Mouse (Mus musculus) forebrain, embryonic 15.5 days (tissue): Measurements from ENCODE around the gene 1810055G02Rik. TPM values are rescaled to one million over a fixed set of nuclear protein-coding genes. Genes with fewer than 3 reads are reported as not detected.

Source experiments
- ATAC-seq: fragments of 200-750 bp; cut with Nextera tagmentation; replicated peaks from 2 replicates; pipeline ENCODE4 v1.8.0; 2017; ENCODE audit warnings: mild to moderate bottlenecking, moderate TSS enrichment, moderate library complexity
- H3K27ac ChIP-seq: fragments of 300-500 bp; sonication (generic); replicated peaks from 2 replicates; pipeline ENCODE4 v1.5.1; 2015; ENCODE audit warnings: mild to moderate bottlenecking, inconsistent platforms
- H3K27me3 ChIP-seq: fragments of 300-500 bp; sonication (generic); 2 replicates; pipeline ENCODE4 v1.6.1; 2015; ENCODE audit warnings: inconsistent platforms
- H3K36me3 ChIP-seq: fragments of 300-500 bp; sonication (generic); 2 replicates; pipeline ENCODE4 v1.6.1; 2015; ENCODE audit warnings: mild to moderate bottlenecking, inconsistent platforms
- H3K4me1 ChIP-seq: fragments of 300-500 bp; sonication (generic); 2 replicates; pipeline ENCODE4 v1.6.1; 2015; ENCODE audit warnings: inconsistent platforms
- H3K4me2 ChIP-seq: fragments of 300-500 bp; sonication (generic); replicated peaks from 2 replicates; pipeline ENCODE4 v1.6.1; 2015; ENCODE audit warnings: mild to moderate bottlenecking, inconsistent platforms
- H3K4me3 ChIP-seq: fragments of 300-500 bp; sonication (generic); 2 replicates; pipeline ENCODE4 v1.5.1; 2015; ENCODE audit warnings: mild to moderate bottlenecking, inconsistent platforms
- H3K9ac ChIP-seq: fragments of 300-500 bp; sonication (generic); replicated peaks from 2 replicates; pipeline ENCODE4 v1.6.1; 2015; ENCODE audit warnings: mild to moderate bottlenecking, inconsistent platforms
- H3K9me3 ChIP-seq: fragments of 300-500 bp; sonication (generic); 2 replicates; pipeline ENCODE4 v1.6.1; 2016; ENCODE audit warnings: inconsistent platforms
- WGBS: fragments of 180-500 bp; shearing (Covaris S2); methylation state at CpG from one replicate; pipeline ENCODE4 v1.1.7; 2015; ENCODE audit warnings: mixed read lengths; 5-methylcytosine and 5-hydroxymethylcytosine counted together
- polyA plus RNA-seq: library from polyadenylated mRNA; unstranded; fragments of >200 nt; fragmentation: Nextera tagmentation; extraction: Ambion mirVana; gene quantifications from 2 replicates; pipeline ENCODE4 v1.2.1, GENCODE M21; 2015

The 1810055G02Rik gene
- polyA plus RNA-seq: 31.3 and 35.1 TPM in 2 replicates

DNA sequence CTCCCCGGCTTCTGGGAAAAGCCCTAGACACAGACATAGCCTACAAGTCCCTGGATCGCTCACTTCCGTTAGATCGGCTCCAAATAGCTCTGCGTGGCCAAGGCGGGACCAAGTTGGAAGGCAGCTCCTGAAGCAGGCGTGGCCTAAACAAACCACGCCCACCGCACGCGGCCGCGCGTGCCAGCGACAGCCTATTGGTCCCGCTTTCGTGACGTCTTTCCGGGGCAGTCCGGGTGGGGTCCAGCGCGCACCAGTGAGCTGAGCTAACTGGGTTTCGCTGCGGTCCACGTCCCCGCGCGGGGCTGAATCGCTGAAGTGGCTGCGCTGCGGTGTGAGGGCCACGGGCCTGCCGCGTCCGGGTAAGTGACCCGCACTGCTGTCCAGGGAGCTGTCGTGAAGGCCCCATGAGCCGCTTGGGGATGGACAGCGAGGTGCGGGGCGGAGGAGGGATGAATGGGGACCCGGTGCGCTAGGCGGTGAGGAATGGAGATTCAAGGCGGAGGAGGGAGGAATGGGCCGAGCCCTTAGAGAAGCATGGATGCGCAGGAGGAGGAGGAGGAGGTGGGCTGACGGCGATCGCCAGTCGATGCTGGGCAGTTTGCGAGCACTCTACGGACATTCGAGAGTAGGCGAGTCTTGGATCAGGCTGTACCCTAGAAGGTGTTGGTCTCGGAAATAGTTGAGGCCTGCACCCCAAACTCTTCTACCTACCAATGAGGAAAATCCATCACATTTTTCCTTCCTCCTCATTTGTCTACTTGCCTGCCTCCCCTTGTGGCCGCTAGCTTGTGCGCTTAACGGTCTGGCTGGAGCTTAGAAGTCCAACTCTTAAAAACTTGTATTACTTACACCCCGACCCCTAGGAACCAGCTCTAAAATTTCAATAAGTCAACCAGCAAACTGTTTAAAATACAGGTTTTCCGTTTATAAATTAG, at the start of gene 1810055G02Rik:
Gene 1810055G02Rik, plus strand, starts transcription at position 216 of the 935 bp plus-strand sequence.
- peak within 1 kb of the TSS; percentile 93 for H3K9ac ChIP-seq
- peak within 1 kb of the TSS; percentile 97 for H3K4me3 ChIP-seq
- no peaks in the 10 kb centered on the region for H3K9me3 ChIP-seq
- no peaks in the 10 kb centered on the region for H3K36me3 ChIP-seq
- peak; percentile 97 for ATAC-seq
- peak within 1 kb of the TSS; percentile 72 for H3K4me2 ChIP-seq
- under 1% methylated on average over 61 of the region's 61 CpGs for WGBS
- H3K27ac ChIP-seq: peak within 1 kb of the TSS; percentile 92
- H3K4me1 ChIP-seq: peaks cover 17% of the 10 kb centered on the region
- H3K27me3 ChIP-seq: no peaks in the 10 kb centered on the region

- no peak overlapping the region for H3K9ac ChIP-seq
- no peak overlapping the region for H3K27ac ChIP-seq
- no peaks in the 10 kb centered on the region for H3K36me3 ChIP-seq
- H3K4me3 ChIP-seq: no peak overlapping the region
- 77% methylated on average over 5 of the region's 5 CpGs for WGBS
- H3K9me3 ChIP-seq: no peaks in the 10 kb centered on the region
- H3K4me1 ChIP-seq: peaks cover 17% of the 10 kb centered on the region
- no peak for ATAC-seq
- H3K27me3 ChIP-seq: no peaks in the 10 kb centered on the region
- H3K4me2 ChIP-seq: no peak overlapping the region
Observed at GRCm38 (mm10) chr19:3665510-3665909, 42.6 kb upstream of the 1810055G02Rik start.

- H3K4me2 ChIP-seq: no peak overlapping the region
- no peaks in the 10 kb centered on the region for H3K36me3 ChIP-seq
Observed at GRCm38 (mm10) chr19:3666632-3667031, 41.5 kb upstream of the 1810055G02Rik start.

GRCm38 (mm10) chr19:3667155-3667895, 40.8 kb upstream of the 1810055G02Rik start:
- WGBS: 88% methylated on average over 6 of the region's 6 CpGs

More at GRCm38 (mm10) chr19:3666632-3667031, 41.5 kb upstream of the 1810055G02Rik start:
- no peak for ATAC-seq
- H3K27ac ChIP-seq: no peak overlapping the region
- no peak overlapping the region for H3K4me3 ChIP-seq
- H3K9me3 ChIP-seq: no peaks in the 10 kb centered on the region
- no peak overlapping the region for H3K9ac ChIP-seq
- peaks cover 17% of the 10 kb centered on the region for H3K4me1 ChIP-seq
- no peaks in the 10 kb centered on the region for H3K27me3 ChIP-seq
- 79% methylated on average over 2 of the region's 2 CpGs for WGBS

GRCm38 (mm10) chr19:3667979-3668378, 40.1 kb upstream of the 1810055G02Rik start:
- H3K9me3 ChIP-seq: no peaks in the 10 kb centered on the region
- no peaks in the 10 kb centered on the region for H3K27me3 ChIP-seq
- H3K4me2 ChIP-seq: no peak overlapping the region
- H3K36me3 ChIP-seq: no peaks in the 10 kb centered on the region
- WGBS: 82% methylated on average over 11 of the region's 11 CpGs
- H3K4me1 ChIP-seq: peaks cover 16% of the 10 kb centered on the region
- H3K4me3 ChIP-seq: no peak overlapping the region
- H3K27ac ChIP-seq: no peak overlapping the region
- no peak for ATAC-seq
- H3K9ac ChIP-seq: no peak overlapping the region

More at GRCm38 (mm10) chr19:3667155-3667895, 40.8 kb upstream of the 1810055G02Rik start:
- H3K9ac ChIP-seq: no peak overlapping the region
- no peak overlapping the region for H3K27ac ChIP-seq
- H3K36me3 ChIP-seq: no peaks in the 10 kb centered on the region
- H3K27me3 ChIP-seq: no peaks in the 10 kb centered on the region
- no peak overlapping the region for H3K4me2 ChIP-seq
- ATAC-seq: no peak
- H3K4me3 ChIP-seq: no peak overlapping the region
- no peaks in the 10 kb centered on the region for H3K9me3 ChIP-seq
- peaks cover 17% of the 10 kb centered on the region for H3K4me1 ChIP-seq

GRCm38 (mm10) chr19:3668551-3668950, 39.5 kb upstream of the 1810055G02Rik start:
- H3K4me2 ChIP-seq: no peak overlapping the region
- H3K27me3 ChIP-seq: no peaks in the 10 kb centered on the region
- ATAC-seq: no peak
- H3K27ac ChIP-seq: no peak overlapping the region
- H3K36me3 ChIP-seq: no peaks in the 10 kb centered on the region
- H3K4me1 ChIP-seq: peaks cover 14% of the 10 kb centered on the region
- no peak overlapping the region for H3K9ac ChIP-seq
- no peak overlapping the region for H3K4me3 ChIP-seq
- H3K9me3 ChIP-seq: no peaks in the 10 kb centered on the region
- WGBS: 80% methylated on average over 10 of the region's 10 CpGs

GRCm38 (mm10) chr19:3669100-3669499, 39.0 kb upstream of the 1810055G02Rik start:
- no peak overlapping the region for H3K4me2 ChIP-seq
- no peaks in the 10 kb centered on the region for H3K36me3 ChIP-seq
- H3K27ac ChIP-seq: no peak overlapping the region; the same call in 1 of the 2 replicates
- no peak for ATAC-seq
- H3K9me3 ChIP-seq: no peaks in the 10 kb centered on the region
- H3K4me3 ChIP-seq: no peak overlapping the region
- H3K27me3 ChIP-seq: no peaks in the 10 kb centered on the region
- H3K9ac ChIP-seq: no peak overlapping the region
- 50% methylated on average over 13 of the region's 13 CpGs for WGBS
- peaks cover 14% of the 10 kb centered on the region for H3K4me1 ChIP-seq

DNA sequence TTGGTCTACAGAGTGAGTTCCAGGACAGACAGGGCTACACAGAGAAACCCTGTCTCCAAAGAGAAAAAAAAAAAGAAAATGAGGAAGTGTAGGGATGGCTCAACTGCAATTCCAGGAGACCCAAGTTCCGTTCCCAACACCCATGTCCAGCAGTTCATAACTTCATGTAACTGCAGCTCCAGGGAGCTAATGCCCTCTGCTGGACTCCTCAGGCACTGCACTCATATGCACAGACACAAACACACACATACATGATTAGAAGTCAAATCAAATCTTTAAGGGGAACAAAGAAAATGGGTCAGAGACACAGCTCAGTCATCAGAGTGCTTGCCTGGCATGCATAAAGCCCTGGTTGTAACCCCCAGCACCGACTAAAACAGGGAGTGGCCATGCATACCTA, 34.9 kb upstream of the 1810055G02Rik start:
- H3K9me3 ChIP-seq: no peaks in the 10 kb centered on the region
- peaks cover 14% of the 10 kb centered on the region for H3K4me1 ChIP-seq
- no peak overlapping the region for H3K27ac ChIP-seq
- H3K9ac ChIP-seq: no peak overlapping the region
- no peak overlapping the region for H3K4me3 ChIP-seq
- no peaks in the 10 kb centered on the region for H3K36me3 ChIP-seq
- 97% methylated on average over 2 of the region's 2 CpGs for WGBS
- H3K27me3 ChIP-seq: no peaks in the 10 kb centered on the region
- H3K4me2 ChIP-seq: no peak overlapping the region
- no peak for ATAC-seq

DNA sequence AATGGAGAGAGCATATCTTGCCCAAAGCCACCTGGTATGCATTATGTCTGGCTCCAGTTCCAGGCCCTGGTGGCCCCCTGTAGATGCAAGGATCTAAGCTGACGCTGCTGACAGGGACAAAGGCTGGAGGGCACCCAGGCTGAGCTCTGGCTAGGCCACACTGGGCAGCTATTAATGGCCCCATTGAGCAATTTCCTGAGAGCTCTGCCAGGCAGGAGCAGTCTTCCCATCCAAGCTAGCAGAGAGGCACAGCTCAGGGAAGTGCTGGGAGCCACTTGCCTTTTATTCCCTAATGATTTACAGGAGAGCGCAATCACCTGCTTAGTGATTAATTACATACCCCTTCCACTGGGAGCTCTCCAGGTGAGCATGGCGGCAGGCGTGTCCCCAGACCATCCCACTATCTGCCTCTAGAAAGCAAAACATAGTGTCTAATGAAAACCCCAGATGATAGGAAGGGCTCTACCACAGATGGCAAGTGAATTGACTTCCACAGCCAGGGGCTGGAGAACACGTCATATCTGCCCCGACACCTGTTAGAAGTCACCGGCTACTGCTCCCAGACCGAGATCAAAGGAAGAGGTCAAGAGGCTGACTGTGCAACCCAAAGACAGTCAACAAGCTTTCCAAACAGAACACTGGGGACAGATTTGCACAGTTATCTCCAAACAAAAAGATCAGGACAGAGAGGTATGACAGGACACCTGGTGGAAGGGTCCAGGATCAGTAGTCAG, 33.8 kb upstream of the 1810055G02Rik start:
- Histone ChIP-seq H3K9ac (no peak overlapping the region), H3K9me3 (no peaks in the 10 kb centered on the region), H3K4me2 (no peak overlapping the region), H3K4me3 (no peak overlapping the region), H3K36me3 (no peaks in the 10 kb centered on the region), H3K4me1 (peaks cover 6% of the 10 kb centered on the region), H3K27me3 (no peaks in the 10 kb centered on the region), H3K27ac (no peak overlapping the region)
- no peak for ATAC-seq
- 94% methylated on average over 8 of the region's 8 CpGs for WGBS

- H3K9me3 ChIP-seq: no peaks in the 10 kb centered on the region
- H3K9ac ChIP-seq: no peak overlapping the region
- ATAC-seq: 0 out of 2 replicates have a peak, but pooled peaks have one; percentile 12
- peak overlapping the region; percentile 78 for H3K27ac ChIP-seq
- no peak overlapping the region for H3K4me2 ChIP-seq
- H3K36me3 ChIP-seq: no peaks in the 10 kb centered on the region
- H3K4me3 ChIP-seq: no peak overlapping the region
- 92% methylated on average over 7 of the region's 7 CpGs for WGBS
- H3K27me3 ChIP-seq: no peaks in the 10 kb centered on the region
- H3K4me1 ChIP-seq: peaks cover 36% of the 10 kb centered on the region
Observed at GRCm38 (mm10) chr19:3680732-3681131, 27.4 kb upstream of the 1810055G02Rik start.

- peak overlapping the region; percentile 78 for H3K27ac ChIP-seq
- no peaks in the 10 kb centered on the region for H3K27me3 ChIP-seq
- H3K9ac ChIP-seq: 0 out of 2 replicates have a peak overlapping the region, but pooled peaks have one; percentile 5
- H3K4me1 ChIP-seq: peaks cover 38% of the 10 kb centered on the region
- H3K4me3 ChIP-seq: no peak overlapping the region
- no peaks in the 10 kb centered on the region for H3K9me3 ChIP-seq
- 18% methylated on average over 13 of the region's 13 CpGs for WGBS
- ATAC-seq: peak; percentile 55
- H3K36me3 ChIP-seq: no peaks in the 10 kb centered on the region
- no peak overlapping the region; the same call in 1 of the 2 replicates for H3K4me2 ChIP-seq
Observed at GRCm38 (mm10) chr19:3681310-3681934, 26.7 kb upstream of the 1810055G02Rik start.
